Mouse (Mus musculus): Measurements from ENCODE around the gene Yae1d1.
"Not testable (repeated sequence)": the region's sequence is repeated elsewhere in the genome, so short reads cannot be mapped to it uniquely, and the experiment has no call there.

Gene Yae1d1

DNA sequence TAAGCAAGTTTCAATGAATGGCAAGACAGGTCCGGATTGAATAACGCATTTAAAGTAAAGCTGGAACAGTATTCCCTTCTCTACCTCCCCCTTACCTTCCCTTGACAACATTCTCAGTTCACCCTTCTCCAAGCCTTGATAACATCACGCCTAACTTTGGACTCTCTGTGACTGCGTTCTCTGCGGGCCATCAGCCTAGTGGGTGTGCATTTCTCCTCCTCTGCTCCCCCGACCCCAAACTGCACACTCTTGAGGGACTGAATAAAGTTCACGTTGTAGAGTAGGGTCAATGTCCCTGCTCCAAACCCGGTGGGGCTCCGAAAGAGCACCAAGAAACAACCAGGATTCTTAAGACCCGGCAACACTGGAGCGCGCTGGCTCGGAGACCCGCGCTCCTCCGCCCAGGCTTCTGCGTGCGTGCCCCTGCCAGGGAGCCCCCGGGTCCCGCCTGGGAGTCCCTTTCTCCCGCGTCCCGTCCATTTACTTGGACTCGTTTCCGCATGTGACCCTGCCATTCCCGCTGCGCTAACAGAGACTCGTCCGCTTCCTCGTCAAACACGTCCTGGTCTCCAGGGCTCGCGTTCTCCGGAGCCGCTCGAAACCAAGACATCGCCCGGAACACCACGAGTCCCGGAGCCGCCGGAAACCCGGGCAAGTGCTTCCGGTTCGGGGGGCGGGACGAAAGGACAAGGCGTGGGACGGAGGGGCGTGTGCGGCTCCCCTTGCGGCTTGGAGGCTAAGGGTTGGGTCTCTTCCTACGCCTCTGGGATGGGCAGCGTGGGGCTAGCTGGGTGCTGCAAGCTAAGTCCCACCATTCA is at the start of gene Yae1d1:
Gene Yae1d1, minus strand, starts transcription at position 653 of the 818 bp plus-strand sequence.
- peak; percentile 98 for DNase-seq (ENCODE audit: extremely low spot score, low spot score)

DNA sequence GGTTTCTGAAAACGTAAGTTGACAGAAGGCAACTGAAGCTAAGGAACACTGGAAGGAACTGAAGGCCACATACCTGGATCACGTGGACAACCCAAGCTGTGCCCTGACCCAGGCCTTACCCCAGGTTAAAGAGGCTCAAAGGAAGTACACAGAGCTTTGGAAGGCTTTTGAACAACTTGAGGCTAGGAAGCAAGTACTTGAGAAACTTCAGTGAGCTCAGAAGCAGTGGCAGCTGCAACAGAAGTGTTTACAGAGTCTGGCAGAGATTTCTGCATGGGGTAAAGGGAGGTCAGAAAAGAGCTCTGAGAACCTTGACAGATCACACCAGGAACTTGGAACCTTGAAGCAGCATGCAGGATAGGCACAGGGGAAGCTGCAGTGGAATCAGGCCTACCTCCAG is 45.7 kb upstream of the Yae1d1 start:
- no peak for DNase-seq (ENCODE audit: extremely low spot score, low spot score)

DNA sequence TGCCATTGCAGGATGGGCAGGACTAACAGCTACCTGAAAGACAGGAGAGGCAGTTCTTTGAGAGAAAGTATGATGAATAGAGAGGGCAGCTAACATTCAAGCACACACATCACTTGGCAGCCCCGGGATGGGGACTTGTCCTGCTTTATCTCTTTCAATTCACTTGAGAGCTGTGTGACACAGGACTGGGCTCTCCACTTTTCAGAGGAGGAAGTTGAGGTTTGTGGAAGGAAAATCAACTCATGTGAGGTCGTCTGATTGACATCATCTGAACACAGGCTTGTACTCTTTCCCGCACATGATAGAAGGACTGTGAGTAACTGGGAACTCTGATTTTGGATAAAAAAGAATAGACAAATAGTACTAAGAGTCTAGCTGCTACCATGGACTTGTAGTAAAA is 23.5 kb upstream of the Yae1d1 start:
- no peak for DNase-seq (ENCODE audit: extremely low spot score, low spot score)

GRCm38 (mm10) chr13:18013205-18013604 is 20.1 kb upstream of the Yae1d1 start:
- no peak for DNase-seq (ENCODE audit: extremely low spot score, low spot score)

DNA sequence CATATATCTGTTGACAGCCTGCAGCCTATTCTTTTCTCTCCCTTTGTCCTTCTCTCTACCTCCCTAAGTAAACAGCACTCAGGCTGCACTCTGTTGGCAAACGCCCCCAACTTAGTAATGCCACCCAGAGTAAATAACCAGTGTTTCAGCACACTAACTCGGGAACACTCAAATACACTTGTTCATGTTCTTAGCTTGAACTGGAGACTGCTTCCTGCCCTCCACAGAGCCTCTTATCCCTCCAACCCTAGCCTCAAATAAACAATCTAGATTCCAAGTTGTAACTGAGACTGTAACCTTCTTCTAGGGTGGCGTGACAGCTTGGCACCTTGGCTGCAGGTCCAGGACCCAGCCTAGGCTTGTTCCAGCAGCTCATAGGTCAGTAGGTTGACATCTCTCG is 17.9 kb upstream of the Yae1d1 start:
- no peak for DNase-seq (ENCODE audit: extremely low spot score, low spot score)

GRCm38 (mm10) chr13:17993515-17993847 is 332 bp upstream of the Yae1d1 start:
- no peak for DNase-seq (ENCODE audit: extremely low spot score, low spot score)

- DNase-seq (ENCODE audit: extremely low spot score, low spot score), result no peak
Measured at GRCm38 (mm10) chr13:17992009-17992408, 1.1 kb downstream of the Yae1d1 start.

DNA sequence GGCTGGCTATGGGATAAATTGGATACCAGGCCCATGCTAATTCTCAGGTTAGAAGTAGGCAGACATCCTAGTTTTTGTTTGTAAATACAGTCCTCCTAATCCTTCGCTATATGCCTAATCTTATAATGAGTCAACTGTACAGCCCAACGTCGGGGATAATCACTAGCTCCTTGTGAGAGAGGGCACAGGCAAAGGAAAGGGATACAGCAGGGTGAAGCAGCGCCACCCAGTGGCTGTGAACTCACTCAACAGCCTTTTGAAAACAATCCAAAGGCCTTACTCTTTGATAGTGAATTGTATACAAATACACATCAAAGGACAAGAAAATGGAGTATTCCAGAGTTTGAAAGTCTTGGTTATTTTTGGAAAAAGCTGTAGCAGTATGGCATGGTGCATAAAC is 10.0 kb downstream of the Yae1d1 start:
- no peak for DNase-seq (ENCODE audit: extremely low spot score, low spot score)

GRCm38 (mm10) chr13:17982634-17983033 is 10.5 kb downstream of the Yae1d1 start:
- DNase-seq (ENCODE audit: extremely low spot score, low spot score), result no peak

- DNase-seq (ENCODE audit: extremely low spot score, low spot score), result no peak
Measured at GRCm38 (mm10) chr13:17976854-17977739, 16.1 kb downstream of the Yae1d1 start.

DNA sequence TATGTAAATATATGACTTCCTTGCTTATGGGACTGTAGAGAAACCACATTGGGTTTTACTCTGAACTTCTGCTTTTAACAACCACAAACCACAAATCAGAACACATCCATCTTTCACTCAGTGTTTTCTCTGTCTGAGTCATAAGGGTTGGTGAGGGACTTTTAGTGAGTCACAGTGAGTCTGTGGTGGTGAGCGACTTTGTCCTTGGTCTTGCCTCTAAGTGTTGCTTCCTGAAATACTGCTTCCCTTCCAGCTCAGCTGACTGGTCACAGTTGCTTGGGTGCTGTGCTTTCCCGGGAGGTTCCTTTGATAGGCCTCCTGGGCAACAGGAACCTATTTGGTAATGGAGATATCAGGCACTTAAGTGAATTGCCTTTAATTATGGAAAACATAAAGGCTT is 17.3 kb downstream of the Yae1d1 start:
- no peak for DNase-seq (ENCODE audit: extremely low spot score, low spot score)

DNA sequence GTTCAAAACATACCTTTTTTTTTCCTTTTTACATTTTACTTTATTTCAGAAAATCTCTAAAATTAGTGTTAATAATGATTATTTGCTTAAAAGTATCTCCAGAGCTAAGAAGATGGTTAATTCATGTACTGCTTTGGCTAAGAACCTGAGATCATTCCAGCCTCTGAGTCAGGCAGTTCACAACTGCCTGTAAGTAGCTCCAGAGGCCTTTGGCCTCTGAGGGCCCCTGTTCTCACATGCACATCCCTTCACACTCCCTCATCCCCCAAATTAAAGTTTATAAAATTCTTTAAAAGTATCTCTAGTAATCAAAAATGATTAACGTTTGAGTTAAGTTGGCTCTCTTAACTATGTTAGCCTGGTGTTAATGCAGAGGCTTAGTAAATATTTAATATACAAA is 17.7 kb downstream of the Yae1d1 start:
- DNase-seq (ENCODE audit: extremely low spot score, low spot score), result no peak

DNA sequence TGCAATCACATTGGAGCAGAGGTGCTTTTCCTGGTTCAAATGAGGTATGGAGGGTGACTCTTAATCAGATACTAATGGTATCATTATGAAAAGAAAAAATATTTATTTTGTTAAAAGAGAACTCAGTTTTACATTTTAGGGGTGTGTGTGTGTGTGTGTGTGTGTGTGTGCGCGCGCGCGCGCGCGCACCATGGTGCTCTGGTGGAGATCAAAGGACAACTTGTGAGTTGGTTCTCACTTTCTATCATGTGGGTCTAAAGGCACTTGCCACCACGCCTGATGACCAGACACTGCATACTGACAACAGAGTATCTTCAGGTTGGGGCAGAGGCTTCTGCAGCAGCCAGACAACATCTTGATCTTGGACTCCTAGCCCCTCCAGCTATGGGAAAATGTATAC is 18.4 kb downstream of the Yae1d1 start:
- no peak for DNase-seq (ENCODE audit: extremely low spot score, low spot score)

DNA sequence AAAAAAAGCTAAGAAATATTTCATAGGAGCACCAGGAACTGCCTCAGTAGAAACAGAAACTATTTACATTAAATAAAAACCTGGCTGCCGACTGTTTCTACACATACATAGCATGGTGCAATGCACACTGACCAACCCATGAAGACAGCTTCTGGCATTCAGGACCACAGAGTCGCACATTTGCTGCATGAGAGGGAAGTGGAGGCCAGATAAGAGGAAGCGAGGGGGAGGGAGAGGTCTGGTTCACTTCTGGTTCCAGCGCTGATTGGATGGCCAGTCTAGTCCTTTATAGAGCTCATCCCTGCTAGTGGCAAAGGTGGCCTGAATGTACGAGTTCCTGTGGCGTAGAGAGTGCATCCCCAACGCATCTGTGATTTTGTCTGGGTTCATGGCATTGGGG is 32.5 kb downstream of the Yae1d1 start:
- no peak for DNase-seq (ENCODE audit: extremely low spot score, low spot score)

DNA sequence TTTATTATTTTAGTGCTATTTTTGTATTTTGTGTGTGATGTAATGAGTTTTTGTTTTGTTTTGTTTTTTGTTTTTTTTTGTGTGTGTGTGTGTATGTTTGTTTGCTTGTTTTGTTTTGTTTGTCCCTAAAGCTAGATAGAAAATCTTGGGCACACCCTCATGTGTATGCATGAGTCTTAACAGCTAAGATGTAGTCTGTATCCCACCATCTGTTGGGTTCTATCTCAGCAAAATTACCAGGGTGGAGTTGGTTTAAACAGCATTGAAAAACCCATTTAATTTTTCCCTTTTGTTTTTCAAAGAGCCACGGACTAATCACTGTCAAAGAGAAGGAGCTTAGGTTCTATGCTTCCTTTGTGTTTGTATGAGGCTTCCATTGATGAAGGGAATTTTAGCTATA is 38.9 kb downstream of the Yae1d1 start:
- DNase-seq (ENCODE audit: extremely low spot score, low spot score), result no peak

GRCm38 (mm10) chr13:17950581-17950980 is 42.6 kb downstream of the Yae1d1 start:
- DNase-seq (ENCODE audit: extremely low spot score, low spot score), result not testable (repeated sequence)

DNA sequence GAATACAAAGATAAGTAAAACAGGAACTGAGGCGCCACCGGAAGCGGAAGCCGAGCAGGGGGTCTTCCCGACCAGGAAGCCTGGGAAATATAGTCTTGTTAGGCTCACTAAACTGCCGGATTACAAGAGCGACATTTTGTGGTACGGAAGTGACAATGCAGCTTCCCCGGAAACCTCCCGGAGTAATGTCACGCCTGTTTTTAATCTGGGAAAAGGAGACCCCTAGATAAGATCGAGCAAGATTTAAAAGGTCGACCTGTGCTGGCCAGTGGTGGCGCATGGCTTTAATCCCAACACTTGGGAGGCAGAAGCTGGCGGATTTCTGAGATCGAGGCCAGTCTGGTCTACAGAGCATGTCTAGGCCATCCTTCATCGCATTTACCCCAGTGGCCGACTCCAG is 43.6 kb downstream of the Yae1d1 start:
- DNase-seq (ENCODE audit: extremely low spot score, low spot score), result no peak

DNA sequence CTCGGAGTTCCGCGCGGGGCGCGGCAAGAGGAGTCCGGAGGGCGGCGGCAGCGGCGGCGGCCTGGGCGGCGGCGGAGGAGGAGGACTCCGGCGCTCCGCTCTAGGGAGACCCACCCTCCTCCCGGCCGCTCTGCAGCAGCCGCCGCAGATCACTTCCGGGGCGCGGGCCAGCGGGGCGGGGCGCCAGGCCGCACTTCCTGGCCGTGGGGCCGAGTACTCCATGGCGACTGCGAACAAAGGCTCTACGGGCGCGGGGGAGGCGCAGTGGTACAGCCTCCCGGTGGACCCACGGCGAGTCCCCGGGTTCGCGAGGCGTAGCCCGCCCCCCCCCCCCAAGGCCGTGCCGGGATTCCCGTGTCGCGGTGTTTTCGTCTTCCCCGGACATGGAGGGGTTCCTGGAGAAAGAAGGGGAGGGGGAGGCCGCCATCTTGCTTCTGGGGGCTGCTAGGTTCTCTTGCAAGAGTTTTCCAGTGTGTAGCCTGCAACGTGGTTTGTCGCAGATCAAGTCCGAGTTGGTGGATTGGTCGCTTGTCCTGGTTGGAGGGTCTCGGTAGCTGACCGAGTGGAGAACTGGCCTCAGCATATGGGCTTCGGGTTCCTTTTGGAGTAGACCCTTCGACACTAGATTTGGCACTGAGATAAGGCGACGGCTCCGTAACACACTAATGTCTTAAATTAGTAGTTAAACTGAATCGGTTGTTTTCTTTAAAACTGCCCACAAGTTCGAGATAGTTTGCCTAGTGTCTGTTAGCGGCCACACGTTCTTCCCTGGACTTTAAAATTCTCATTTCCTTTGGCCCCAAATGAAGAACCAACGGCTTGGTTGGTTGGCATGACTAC is 48.9 kb downstream of the Yae1d1 start, which contains the start of gene Rala:
Gene Rala, minus strand, starts transcription at position 162 of the 840 bp plus-strand sequence.
- peak; percentile 96 for DNase-seq (ENCODE audit: extremely low spot score, low spot score)

DNA sequence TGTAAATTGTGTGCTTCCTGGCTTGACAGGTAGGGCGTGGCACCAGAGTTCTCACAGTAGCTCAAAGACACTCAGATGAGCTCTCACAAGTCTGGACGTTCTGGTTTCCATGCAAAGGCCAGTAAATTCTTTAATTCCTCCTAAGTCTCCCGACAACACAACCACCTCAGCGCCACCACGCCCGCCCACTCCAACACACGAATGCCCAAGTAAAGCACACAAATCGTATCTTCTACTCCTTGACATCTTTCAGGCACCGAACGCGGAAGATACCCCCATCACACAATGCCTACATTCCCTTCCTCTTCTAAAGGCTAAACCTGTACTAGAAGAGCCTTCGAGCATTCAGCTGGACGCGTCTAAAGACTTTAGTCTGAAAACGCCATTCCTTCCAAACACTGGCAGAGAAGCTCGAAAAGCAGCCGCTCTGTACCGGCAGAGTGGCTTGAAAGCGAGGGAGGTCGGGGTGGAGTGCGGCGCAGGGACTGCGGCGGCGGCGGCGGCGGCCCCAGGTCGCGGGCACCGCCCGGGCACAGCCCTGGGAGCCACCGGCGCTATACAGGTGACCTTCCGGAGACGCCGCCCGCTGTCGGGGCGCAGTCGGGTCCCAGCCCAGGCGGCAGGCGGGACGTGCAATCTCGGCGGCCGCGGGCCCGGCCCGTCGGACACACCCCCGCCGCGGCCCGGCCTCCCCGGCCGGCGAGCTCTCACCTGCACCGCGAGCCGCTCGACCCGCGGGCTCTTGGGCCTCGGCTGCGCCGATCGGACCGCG is 49.7 kb downstream of the Yae1d1 start:
- no peak for DNase-seq (ENCODE audit: extremely low spot score, low spot score)

DNA sequence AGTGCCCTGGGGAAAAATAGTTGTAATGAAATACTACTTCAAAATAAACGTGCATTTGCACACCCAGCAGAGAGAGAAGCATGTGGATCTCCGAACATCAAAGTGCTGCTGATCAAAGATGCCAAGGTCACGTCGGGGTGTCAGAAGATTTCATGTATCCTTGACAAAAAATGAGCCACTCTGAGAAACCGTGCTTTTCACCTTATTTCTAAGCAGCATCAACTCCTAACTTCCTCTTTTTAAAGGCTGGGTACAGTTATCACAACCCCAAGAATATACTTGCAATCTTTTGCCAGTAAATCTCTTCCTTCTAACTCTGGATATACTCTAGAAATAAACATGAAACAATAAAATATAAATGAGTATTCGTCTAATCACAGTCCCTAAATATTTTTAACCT is 50.8 kb downstream of the Yae1d1 start:
- DNase-seq (ENCODE audit: extremely low spot score, low spot score), result no peak

Data from neural tube, embryonic 10.5 days (tissue).